Mouse (Mus musculus): ENCODE data around the gene Gnaz. TPM values are rescaled to one million over a fixed set of nuclear protein-coding genes. Genes with fewer than 3 reads are reported as not detected.

Gene Gnaz
- polyA plus RNA-seq, 1 experiment from 2014 or later = 33.9 TPM

- 0 out of 2 replicates have a peak overlapping the region, but pooled peaks have one; percentile 13 for H3K9ac ChIP-seq
Observed at GRCm38 (mm10) chr10:75006889-75007662, 40.1 kb downstream of the Gnaz start.

GRCm38 (mm10) chr10:75010704-75011103 lies 43.7 kb downstream of the Gnaz start:
- 92% methylated on average over 15 of the region's 15 CpGs for WGBS
- no peak for ATAC-seq (ENCODE audit: low FRiP score, low read depth)
- Histone ChIP-seq H3K4me1 (peaks cover 12% of the 10 kb centered on the region), H3K4me3 (no peak overlapping the region), H3K9ac (no peak overlapping the region), H3K4me2 (replicated peaks) (no peak overlapping the region), H3K27me3 (replicated peaks) (no peaks in the 10 kb centered on the region), H3K36me3 (peaks cover 7% of the 10 kb centered on the region; the same call in 1 of the 2 replicates), H3K27ac (no peak overlapping the region), H3K9me3 (no peaks in the 10 kb centered on the region)

More at GRCm38 (mm10) chr10:75006889-75007662, 40.1 kb downstream of the Gnaz start:
- no peak; the same call in 1 of the 2 replicates for ATAC-seq (ENCODE audit: low FRiP score, low read depth)
- Histone ChIP-seq H3K27ac (no peak overlapping the region), H3K4me1 (peaks cover 12% of the 10 kb centered on the region), H3K9me3 (no peaks in the 10 kb centered on the region), H3K27me3 (replicated peaks) (no peaks in the 10 kb centered on the region), H3K36me3 (no peaks in the 10 kb centered on the region), H3K4me2 (replicated peaks) (no peak overlapping the region), H3K4me3 (no peak overlapping the region)
- 54% methylated on average over 8 of the region's 8 CpGs for WGBS

GRCm38 (mm10) chr10:75015465-75015864 lies 48.5 kb downstream of the Gnaz start:
- WGBS = 77% methylated on average over 14 of the region's 14 CpGs
- Histone ChIP-seq H3K4me3 (no peak overlapping the region), H3K36me3 (peaks cover 7% of the 10 kb centered on the region; the same call in 1 of the 2 replicates), H3K27ac (no peak overlapping the region), H3K4me2 (replicated peaks) (no peak overlapping the region), H3K27me3 (replicated peaks) (no peaks in the 10 kb centered on the region), H3K9me3 (no peaks in the 10 kb centered on the region), H3K9ac (no peak overlapping the region), H3K4me1 (no peaks in the 10 kb centered on the region)
- ATAC-seq (ENCODE audit: low FRiP score, low read depth) = no peak

- H3K4me2 ChIP-seq (replicated peaks) = no peak overlapping the region
- H3K4me1 ChIP-seq = no peaks in the 10 kb centered on the region
- 79% methylated on average over 4 of the region's 4 CpGs for WGBS
- no peaks in the 10 kb centered on the region for H3K9me3 ChIP-seq
- peaks cover 7% of the 10 kb centered on the region; the same call in 1 of the 2 replicates for H3K36me3 ChIP-seq
- no peaks in the 10 kb centered on the region for H3K27me3 ChIP-seq (replicated peaks)
- H3K9ac ChIP-seq = no peak overlapping the region
- H3K4me3 ChIP-seq = no peak overlapping the region
- no peak for ATAC-seq (ENCODE audit: low FRiP score, low read depth)
- H3K27ac ChIP-seq = no peak overlapping the region
Observed at GRCm38 (mm10) chr10:75016481-75016880, 49.5 kb downstream of the Gnaz start.

GRCm38 (mm10) chr10:75020271-75020670 lies 53.3 kb downstream of the Gnaz start:
- peaks cover 2% of the 10 kb centered on the region; the same call in 1 of the 2 replicates for H3K36me3 ChIP-seq
- no peak overlapping the region for H3K27ac ChIP-seq
- no peaks in the 10 kb centered on the region for H3K27me3 ChIP-seq (replicated peaks)
- no peaks in the 10 kb centered on the region for H3K9me3 ChIP-seq
- no peaks in the 10 kb centered on the region for H3K4me1 ChIP-seq
- H3K4me3 ChIP-seq = no peak overlapping the region
- no peak overlapping the region for H3K9ac ChIP-seq
- no peak overlapping the region for H3K4me2 ChIP-seq (replicated peaks)
- no peak for ATAC-seq (ENCODE audit: low FRiP score, low read depth)
- 65% methylated on average over 2 of the region's 2 CpGs for WGBS

GRCm38 (mm10) chr10:75021138-75021537 lies 54.2 kb downstream of the Gnaz start:
- no peak overlapping the region for H3K9ac ChIP-seq
- peak; percentile 55; the same call in 1 of the 2 replicates for ATAC-seq (ENCODE audit: low FRiP score, low read depth)
- H3K4me1 ChIP-seq = no peaks in the 10 kb centered on the region
- H3K27me3 ChIP-seq (replicated peaks) = no peaks in the 10 kb centered on the region
- H3K36me3 ChIP-seq = no peaks in the 10 kb centered on the region
- H3K9me3 ChIP-seq = no peaks in the 10 kb centered on the region
- no peak overlapping the region for H3K4me3 ChIP-seq
- WGBS = 12% methylated on average over 6 of the region's 6 CpGs
- no peak overlapping the region for H3K4me2 ChIP-seq (replicated peaks)
- H3K27ac ChIP-seq = no peak overlapping the region

- H3K27ac ChIP-seq = no peak overlapping the region
- 0 out of 2 replicates have a peak, but pooled peaks have one; percentile 42 for ATAC-seq (ENCODE audit: low FRiP score, low read depth)
- no peak overlapping the region for H3K4me3 ChIP-seq
- H3K36me3 ChIP-seq = no peaks in the 10 kb centered on the region
- no peaks in the 10 kb centered on the region for H3K9me3 ChIP-seq
- H3K9ac ChIP-seq = no peak overlapping the region
- no peaks in the 10 kb centered on the region for H3K4me1 ChIP-seq
- H3K4me2 ChIP-seq (replicated peaks) = no peak overlapping the region
- H3K27me3 ChIP-seq (replicated peaks) = no peaks in the 10 kb centered on the region
- WGBS = 62% methylated on average over 8 of the region's 8 CpGs
Observed at GRCm38 (mm10) chr10:75026491-75026890, 59.5 kb downstream of the Gnaz start.

GRCm38 (mm10) chr10:75028743-75029142 lies 61.8 kb downstream of the Gnaz start:
- 84% methylated on average over 8 of the region's 8 CpGs for WGBS
- Histone ChIP-seq H3K27me3 (replicated peaks) (no peaks in the 10 kb centered on the region), H3K36me3 (no peaks in the 10 kb centered on the region), H3K9me3 (no peaks in the 10 kb centered on the region), H3K9ac (no peak overlapping the region), H3K4me3 (no peak overlapping the region), H3K4me2 (replicated peaks) (no peak overlapping the region), H3K27ac (no peak overlapping the region), H3K4me1 (peaks cover 11% of the 10 kb centered on the region)
- ATAC-seq (ENCODE audit: low FRiP score, low read depth) = no peak

- Histone ChIP-seq H3K36me3 (no peaks in the 10 kb centered on the region), H3K9me3 (no peaks in the 10 kb centered on the region), H3K4me1 (peaks cover 11% of the 10 kb centered on the region), H3K4me2 (replicated peaks) (no peak overlapping the region), H3K4me3 (no peak overlapping the region), H3K27ac (no peak overlapping the region), H3K9ac (no peak overlapping the region), H3K27me3 (replicated peaks) (no peaks in the 10 kb centered on the region)
- ATAC-seq (ENCODE audit: low FRiP score, low read depth) = no peak
- WGBS = 89% methylated on average over 3 of the region's 3 CpGs
Observed at GRCm38 (mm10) chr10:75029677-75030076, 62.7 kb downstream of the Gnaz start.

- H3K4me1 ChIP-seq = peaks cover 11% of the 10 kb centered on the region
- 86% methylated on average over 3 of the region's 3 CpGs for WGBS
- H3K4me2 ChIP-seq (replicated peaks) = no peak overlapping the region
- H3K9ac ChIP-seq = no peak overlapping the region
- no peak overlapping the region for H3K4me3 ChIP-seq
- ATAC-seq (ENCODE audit: low FRiP score, low read depth) = no peak
- H3K27me3 ChIP-seq (replicated peaks) = no peaks in the 10 kb centered on the region
- no peak overlapping the region for H3K27ac ChIP-seq
- no peaks in the 10 kb centered on the region for H3K36me3 ChIP-seq
- no peaks in the 10 kb centered on the region for H3K9me3 ChIP-seq
Observed at GRCm38 (mm10) chr10:75030234-75030633, 63.3 kb downstream of the Gnaz start.

GRCm38 (mm10) chr10:75031345-75032114 lies 64.6 kb downstream of the Gnaz start:
- Histone ChIP-seq H3K27me3 (replicated peaks) (no peaks in the 10 kb centered on the region), H3K27ac (no peak overlapping the region), H3K4me1 (peaks cover 19% of the 10 kb centered on the region), H3K9ac (no peak overlapping the region), H3K4me3 (no peak overlapping the region), H3K4me2 (replicated peaks) (no peak overlapping the region), H3K36me3 (no peaks in the 10 kb centered on the region), H3K9me3 (no peaks in the 10 kb centered on the region)
- WGBS = 73% methylated on average over 5 of the region's 5 CpGs
- no peak for ATAC-seq (ENCODE audit: low FRiP score, low read depth)

- WGBS = 18% methylated on average over 10 of the region's 10 CpGs
- peaks cover 25% of the 10 kb centered on the region for H3K4me1 ChIP-seq
- H3K27me3 ChIP-seq (replicated peaks) = no peaks in the 10 kb centered on the region
- no peak within 1 kb of the TSS for H3K27ac ChIP-seq
- peak; percentile 62 for ATAC-seq (ENCODE audit: low FRiP score, low read depth)
- no peaks in the 10 kb centered on the region for H3K9me3 ChIP-seq
- no peak within 1 kb of the TSS for H3K9ac ChIP-seq
- no peak within 1 kb of the TSS for H3K4me3 ChIP-seq
- no peaks in the 10 kb centered on the region for H3K36me3 ChIP-seq
- peak within 1 kb of the TSS; percentile 43 for H3K4me2 ChIP-seq (replicated peaks)
Observed at GRCm38 (mm10) chr10:75032395-75032794, 65.4 kb downstream of the Gnaz start, which contains the start of gene Rsph14. Gene Rsph14 (minus strand): TSS chr10:75032586.

Data from neural tube, embryonic 12.5 days (tissue).